Mouse (Mus musculus) G1E-ER4 (cell line): Measurements from ENCODE around the gene Rnd3. TPM values are rescaled to one million over a fixed set of nuclear protein-coding genes. Genes with fewer than 3 reads are reported as not detected.

Experiments
- GATA1 ChIP-seq: IDR thresholded peaks from one replicate; pipeline ENCODE4 v1.8.0; 2012; ENCODE audit warnings: low read length, inconsistent platforms
- polyA plus RNA-seq: library from polyadenylated mRNA; stranded (reverse); fragments of >175 nt; gene quantifications from 2 replicates; pipeline ENCODE4 v1.2.3, GENCODE M21; 2012

Rnd3 gene
- polyA plus RNA-seq, 1 experiment, result not detected

DNA sequence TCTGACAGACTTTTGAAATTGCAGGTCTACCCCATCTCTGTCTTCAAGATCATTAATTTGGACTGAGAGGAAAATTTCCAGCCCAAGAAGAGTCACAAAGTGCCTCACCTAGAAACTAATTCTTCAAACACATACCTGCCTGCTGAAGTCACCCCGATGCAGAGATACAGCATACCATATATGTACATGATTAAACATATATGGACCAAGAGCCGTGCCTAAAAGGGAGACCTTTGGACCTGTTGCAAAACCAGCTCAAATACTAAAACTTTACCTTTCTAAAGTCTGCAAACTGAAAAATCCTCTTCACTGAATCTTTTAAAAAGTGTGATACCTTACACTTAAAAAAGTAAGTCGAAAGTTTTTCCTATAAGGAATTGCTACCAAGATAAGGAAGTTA, 7.6 kb downstream of the Rnd3 start:
- no peak for TF ChIP-seq GATA1

- no peak for TF ChIP-seq GATA1
Measured at GRCm38 (mm10) chr2:51140486-51140885, 8.4 kb downstream of the Rnd3 start.

DNA sequence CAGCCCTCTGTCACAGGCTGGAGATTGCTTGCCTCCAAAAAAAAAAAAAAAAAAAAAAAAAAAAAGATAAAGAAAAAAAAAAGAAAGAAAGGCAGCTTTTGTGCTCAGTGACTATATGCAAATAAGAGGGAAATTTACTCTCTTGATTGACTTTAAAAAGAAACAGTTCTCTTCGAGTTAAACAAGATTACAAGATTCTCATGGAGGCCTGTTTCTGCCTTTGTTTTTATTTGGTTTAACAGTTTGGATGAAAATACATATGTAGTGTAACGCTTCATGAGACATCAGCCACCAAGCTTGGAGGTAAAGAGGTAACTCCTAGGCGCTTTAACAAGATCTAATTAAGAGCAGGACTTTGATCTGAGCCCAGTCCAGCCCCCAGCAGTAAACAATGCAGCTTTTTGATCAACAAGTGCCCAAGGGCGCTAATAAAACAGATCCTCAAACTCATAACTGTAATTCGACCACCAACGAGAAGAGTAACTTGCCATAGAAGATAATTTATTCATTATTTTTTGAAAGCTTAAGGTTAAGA, 8.9 kb downstream of the Rnd3 start:
- no peak for TF ChIP-seq GATA1

GRCm38 (mm10) chr2:51139218-51139911, 9.5 kb downstream of the Rnd3 start:
- no peak for TF ChIP-seq GATA1

DNA sequence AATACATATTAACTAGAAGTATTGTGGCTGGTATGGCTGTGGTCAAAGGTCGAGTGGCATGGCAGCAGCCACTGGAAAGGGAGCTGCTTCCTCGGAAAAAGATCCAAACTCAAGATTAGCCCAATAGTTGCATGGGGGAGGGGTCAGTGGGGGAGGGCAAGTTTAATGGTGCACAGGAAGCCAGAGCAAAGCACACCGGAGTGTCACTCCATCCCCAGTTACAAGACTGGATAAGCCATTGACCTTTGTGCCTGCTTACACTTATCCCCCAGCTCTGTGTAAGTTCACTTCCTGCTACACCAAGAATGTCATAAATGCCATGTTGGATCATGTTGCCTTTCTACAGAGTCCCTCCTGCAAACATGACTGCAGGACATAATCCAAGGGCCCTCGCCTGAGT, 11.2 kb downstream of the Rnd3 start:
- no peak for TF ChIP-seq GATA1

DNA sequence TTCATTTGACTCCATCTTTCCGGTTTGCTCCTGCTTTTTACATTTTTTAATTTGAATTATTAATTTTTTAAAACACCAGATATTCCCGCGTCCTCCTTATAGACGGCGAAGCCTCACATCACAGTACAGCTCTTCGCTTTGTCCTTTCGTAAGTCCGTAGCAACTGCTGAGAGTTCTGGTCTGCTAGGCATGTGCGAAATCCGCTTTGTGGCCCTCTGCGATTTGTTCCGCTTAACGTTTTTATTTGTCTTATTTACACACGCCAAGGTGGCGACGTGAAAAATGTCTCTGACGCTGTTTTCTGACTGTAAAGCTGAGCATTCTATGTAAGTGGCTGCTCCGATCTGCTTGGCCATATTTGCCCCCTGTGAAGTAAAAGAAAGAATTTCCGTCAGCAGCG, 16.7 kb downstream of the Rnd3 start:
- TF ChIP-seq GATA1, result no peak

- no peak for TF ChIP-seq GATA1
Measured at GRCm38 (mm10) chr2:51128090-51128489, 20.8 kb downstream of the Rnd3 start.

GRCm38 (mm10) chr2:51110271-51110670, 38.6 kb downstream of the Rnd3 start:
- no peak for TF ChIP-seq GATA1

DNA sequence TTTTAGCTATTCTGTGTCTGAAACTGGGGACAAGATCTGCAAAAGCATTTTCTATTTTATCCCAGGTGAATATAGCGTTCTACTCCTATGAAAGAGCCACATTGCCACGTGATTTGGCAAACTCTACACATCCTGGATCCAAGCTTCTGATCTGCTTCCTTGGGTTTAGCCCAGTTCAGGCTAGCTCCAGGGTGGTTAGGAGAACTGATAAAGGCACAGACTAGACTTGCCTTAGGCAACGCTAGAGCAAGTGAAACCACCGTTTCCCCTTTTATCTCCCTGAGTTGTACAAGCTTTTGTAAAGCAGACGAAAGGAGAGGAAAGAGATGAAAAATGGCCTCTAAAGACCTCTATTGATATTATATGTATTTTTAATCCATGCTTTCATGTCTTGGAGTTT, 40.3 kb downstream of the Rnd3 start:
- TF ChIP-seq GATA1, result no peak

DNA sequence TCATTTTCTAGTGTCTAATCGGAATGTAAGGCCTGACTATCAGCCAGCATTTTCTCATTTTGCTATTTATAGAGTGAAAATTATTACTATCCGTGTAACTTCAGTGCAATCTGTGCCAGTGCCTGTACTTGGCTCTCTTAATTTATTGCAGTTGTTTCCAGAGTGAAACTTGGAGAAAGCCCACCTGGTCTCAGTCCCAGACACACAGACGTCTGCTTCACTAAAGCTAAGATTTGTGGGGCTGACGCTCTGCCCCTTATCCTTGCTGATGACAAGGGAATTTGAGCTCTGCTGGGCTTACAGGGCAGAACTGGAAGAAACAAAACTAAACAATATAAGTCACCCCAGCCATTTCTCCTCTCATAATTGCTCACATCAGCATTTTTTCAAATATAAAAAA, 47.7 kb downstream of the Rnd3 start:
- TF ChIP-seq GATA1, result no peak

GRCm38 (mm10) chr2:51099987-51100386, 48.9 kb downstream of the Rnd3 start:
- TF ChIP-seq GATA1, result no peak

- no peak for TF ChIP-seq GATA1
Measured at GRCm38 (mm10) chr2:51099240-51099639, 49.7 kb downstream of the Rnd3 start.

DNA sequence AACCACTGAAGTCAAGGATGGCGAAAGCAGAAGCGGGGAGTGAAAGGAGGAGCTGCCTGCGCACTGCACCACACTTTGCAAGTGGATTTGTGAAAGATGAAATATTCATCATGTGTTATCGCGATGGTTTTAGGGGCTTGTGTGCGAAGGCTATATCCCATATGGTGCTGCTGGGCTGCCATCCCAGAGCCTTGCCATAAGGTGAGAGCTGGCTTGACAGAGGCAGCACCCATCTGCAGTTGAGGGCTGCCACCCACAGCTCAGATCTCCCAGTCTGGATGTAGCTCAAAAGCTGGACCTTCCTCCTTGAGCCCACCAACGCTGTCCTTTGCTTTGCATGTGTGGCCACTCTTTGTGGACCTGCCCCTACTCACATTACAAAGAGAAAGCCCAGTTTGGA, 58.2 kb downstream of the Rnd3 start:
- no peak for TF ChIP-seq GATA1

DNA sequence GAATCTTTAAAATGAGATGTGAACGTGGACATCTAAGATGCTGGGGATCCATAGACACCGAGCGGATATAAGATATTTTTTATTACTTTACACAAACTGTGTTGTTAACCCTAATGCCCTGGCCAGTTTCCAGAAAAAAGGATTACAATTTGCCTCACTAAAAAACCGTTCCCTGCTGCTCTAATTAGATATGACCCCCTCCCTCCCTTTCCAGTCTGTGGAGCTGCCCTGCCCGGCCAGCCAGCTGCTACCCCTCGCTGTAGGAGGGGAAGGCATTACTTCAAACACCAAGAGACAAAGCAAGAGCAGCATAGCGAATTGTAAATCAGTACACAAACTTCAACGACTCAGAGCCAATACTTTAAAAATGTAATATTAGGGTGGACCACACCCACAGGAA, 58.9 kb downstream of the Rnd3 start:
- TF ChIP-seq GATA1, result no peak

- no peak for TF ChIP-seq GATA1
Measured at GRCm38 (mm10) chr2:51088843-51089573, 59.9 kb downstream of the Rnd3 start.

GRCm38 (mm10) chr2:51088123-51088453, 60.8 kb downstream of the Rnd3 start:
- no peak for TF ChIP-seq GATA1
